Mouse (Mus musculus): ENCODE data around the gene Fabp3.

GRCm38 (mm10) chr4:130276573-130277176 lies 31.7 kb upstream of the Fabp3 start:
- TF ChIP-seq POLR2A (IDR thresholded peaks at IDR 0.05; ENCODE audit: control insufficient read depth, extremely low read depth, insufficient read depth, low read length, poor library complexity) (no peak), CTCF (IDR thresholded peaks at IDR 0.05; ENCODE audit: borderline replicate concordance, control insufficient read depth, extremely low read depth, insufficient read depth, low read length, poor library complexity) (no peak)
